Mouse (Mus musculus): ENCODE results near the gene Gcnt7.
A peak's percentile ranks its signal among the peaks of the same experiment; 100 is the strongest.

Gcnt7 gene

GRCm38 (mm10) chr2:172458496-172458895 lies at the start of gene Gcnt7:
Gene Gcnt7 (minus strand): TSS chr2:172458596.
- DNase-seq (ENCODE audit: extremely low read depth, low read depth, low spot score), result no peak

GRCm38 (mm10) chr2:172506121-172506520 lies 47.7 kb upstream of the Gcnt7 start:
- no peak for DNase-seq (ENCODE audit: extremely low read depth, low read depth, low spot score)

- DNase-seq (ENCODE audit: extremely low read depth, low read depth, low spot score), result no peak
Observed at GRCm38 (mm10) chr2:172502168-172502567, 43.8 kb upstream of the Gcnt7 start.

GRCm38 (mm10) chr2:172501341-172501740 lies 42.9 kb upstream of the Gcnt7 start:
- DNase-seq (ENCODE audit: extremely low read depth, low read depth, low spot score), result no peak

- DNase-seq (ENCODE audit: extremely low read depth, low read depth, low spot score), result no peak
Observed at GRCm38 (mm10) chr2:172500752-172501316, 42.4 kb upstream of the Gcnt7 start.

GRCm38 (mm10) chr2:172498823-172499222 lies 40.4 kb upstream of the Gcnt7 start:
- no peak for DNase-seq (ENCODE audit: extremely low read depth, low read depth, low spot score)

GRCm38 (mm10) chr2:172496736-172497345 lies 38.4 kb upstream of the Gcnt7 start:
- DNase-seq (ENCODE audit: extremely low read depth, low read depth, low spot score), result no peak

GRCm38 (mm10) chr2:172484696-172485370 lies 26.4 kb upstream of the Gcnt7 start:
- peak; percentile 39 for DNase-seq (ENCODE audit: extremely low read depth, low read depth, low spot score)

- DNase-seq (ENCODE audit: extremely low read depth, low read depth, low spot score), result no peak
Observed at GRCm38 (mm10) chr2:172483766-172484413, 25.5 kb upstream of the Gcnt7 start.

GRCm38 (mm10) chr2:172481654-172482385 lies 23.4 kb upstream of the Gcnt7 start:
- no peak for DNase-seq (ENCODE audit: extremely low read depth, low read depth, low spot score)

- DNase-seq (ENCODE audit: extremely low read depth, low read depth, low spot score), result no peak
Observed at GRCm38 (mm10) chr2:172480296-172480695, 21.9 kb upstream of the Gcnt7 start.

GRCm38 (mm10) chr2:172477860-172478259 lies 19.5 kb upstream of the Gcnt7 start:
- no peak for DNase-seq (ENCODE audit: extremely low read depth, low read depth, low spot score)

GRCm38 (mm10) chr2:172477350-172477749 lies 19.0 kb upstream of the Gcnt7 start:
- no peak for DNase-seq (ENCODE audit: extremely low read depth, low read depth, low spot score)

GRCm38 (mm10) chr2:172476707-172477260 lies 18.4 kb upstream of the Gcnt7 start:
- DNase-seq (ENCODE audit: extremely low read depth, low read depth, low spot score), result no peak

GRCm38 (mm10) chr2:172474970-172475369 lies 16.6 kb upstream of the Gcnt7 start:
- no peak for DNase-seq (ENCODE audit: extremely low read depth, low read depth, low spot score)

- peak; percentile 25 for DNase-seq (ENCODE audit: extremely low read depth, low read depth, low spot score)
Observed at GRCm38 (mm10) chr2:172473591-172473990, 15.2 kb upstream of the Gcnt7 start.

GRCm38 (mm10) chr2:172472318-172472717 lies 13.9 kb upstream of the Gcnt7 start, which contains the start of gene Fam209:
Gene Fam209 (plus strand): TSS chr2:172472520.
- DNase-seq (ENCODE audit: extremely low read depth, low read depth, low spot score), result no peak

- DNase-seq (ENCODE audit: extremely low read depth, low read depth, low spot score), result no peak
Observed at GRCm38 (mm10) chr2:172468346-172468819, 10.0 kb upstream of the Gcnt7 start.

- DNase-seq (ENCODE audit: extremely low read depth, low read depth, low spot score), result no peak
Observed at GRCm38 (mm10) chr2:172467206-172467605, 8.8 kb upstream of the Gcnt7 start.

GRCm38 (mm10) chr2:172466427-172467132 lies 8.2 kb upstream of the Gcnt7 start:
- no peak for DNase-seq (ENCODE audit: extremely low read depth, low read depth, low spot score)
